Mouse (Mus musculus): Measurements from ENCODE around the gene Slc39a9.

GRCm38 (mm10) chr12:80608576-80608975 is 35.1 kb upstream of the Slc39a9 start:
- TF ChIP-seq POLR2A (IDR thresholded peaks at IDR 0.05; ENCODE audit: low read depth, low read length), result no peak
- TF ChIP-seq CTCF (conservative IDR thresholded peaks at IDR 0.05; ENCODE audit: insufficient read depth, insufficient read length, low read depth, low read length), result no peak

All from kidney, adult 2 months (tissue).